Mouse (Mus musculus): ENCODE data around the gene Rasa4. TPM values are rescaled to one million over a fixed set of nuclear protein-coding genes. Genes with fewer than 3 reads are reported as not detected.
"Not testable (repeated sequence)": the region's sequence is repeated elsewhere in the genome, so short reads cannot be mapped to it uniquely, and the experiment has no call there.

The Rasa4 gene
- total and polyA plus RNA-seq, 3 experiments = 3.8 to 8.1 (median 4.7) TPM

GRCm38 (mm10) chr5:136041260-136041659 is 42.5 kb upstream of the Rasa4 start:
- Histone ChIP-seq H3K27ac (no peak overlapping the region), H3K79me2 (replicated peaks; ENCODE audit: control insufficient read depth, insufficient read depth, low read length) (no peaks in the 10 kb centered on the region), H3K4me3 (no peak overlapping the region), H3K4me1 (ENCODE audit: control insufficient read depth, insufficient read depth, low read length) (no peaks in the 10 kb centered on the region), H3K36me3 (ENCODE audit: control insufficient read depth, insufficient read depth, low read length) (no peaks in the 10 kb centered on the region), H3K27me3 (ENCODE audit: control insufficient read depth, insufficient read depth, low read length) (no peaks in the 10 kb centered on the region), H3K9ac (ENCODE audit: low read depth, low read length) (no peak overlapping the region)
- no peak for DNase-seq
- no peak for TF ChIP-seq EP300 (IDR thresholded peaks at IDR 0.05; ENCODE audit: insufficient read depth, low read depth, low read length)
- no peak for TF ChIP-seq CTCF (IDR thresholded peaks at IDR 0.05)
- no peak for TF ChIP-seq POLR2A (IDR thresholded peaks at IDR 0.05; ENCODE audit: insufficient read depth, low read depth, low read length)
- WGBS = 45% methylated on average over 2 of the region's 2 CpGs
- intact Hi-C loops (cut with DNase I) = no loop called here

- H3K4me3 ChIP-seq = no peak overlapping the region
- no peak for TF ChIP-seq POLR2A (IDR thresholded peaks at IDR 0.05; ENCODE audit: insufficient read depth, low read depth, low read length)
- no peak for TF ChIP-seq CTCF (IDR thresholded peaks at IDR 0.05)
- no peak for TF ChIP-seq EP300 (IDR thresholded peaks at IDR 0.05; ENCODE audit: insufficient read depth, low read depth, low read length)
- H3K9ac ChIP-seq (ENCODE audit: low read depth, low read length) = no peak overlapping the region
- no peak overlapping the region for H3K27ac ChIP-seq
- intact Hi-C loops (cut with DNase I) = no loop called here
- H3K27me3 ChIP-seq (ENCODE audit: control insufficient read depth, insufficient read depth, low read length) = no peaks in the 10 kb centered on the region
- DNase-seq = no peak
- no peaks in the 10 kb centered on the region for H3K4me1 ChIP-seq (ENCODE audit: control insufficient read depth, insufficient read depth, low read length)
- WGBS = 90% methylated on average over 8 of the region's 8 CpGs
- H3K79me2 ChIP-seq (replicated peaks; ENCODE audit: control insufficient read depth, insufficient read depth, low read length) = no peaks in the 10 kb centered on the region
- H3K36me3 ChIP-seq (ENCODE audit: control insufficient read depth, insufficient read depth, low read length) = no peaks in the 10 kb centered on the region
Observed at GRCm38 (mm10) chr5:136041666-136042065, 42.0 kb upstream of the Rasa4 start.

- H3K36me3 ChIP-seq (ENCODE audit: control insufficient read depth, insufficient read depth, low read length) = no peaks in the 10 kb centered on the region
- no peak overlapping the region for H3K27ac ChIP-seq
- no peak for TF ChIP-seq EP300 (IDR thresholded peaks at IDR 0.05; ENCODE audit: insufficient read depth, low read depth, low read length)
- no peak for TF ChIP-seq POLR2A (IDR thresholded peaks at IDR 0.05; ENCODE audit: insufficient read depth, low read depth, low read length)
- TF ChIP-seq CTCF (IDR thresholded peaks at IDR 0.05) = peak; percentile 51
- 68% methylated on average over 13 of the region's 13 CpGs for WGBS
- no peak overlapping the region for H3K9ac ChIP-seq (ENCODE audit: low read depth, low read length)
- no peak overlapping the region for H3K4me3 ChIP-seq
- H3K27me3 ChIP-seq (ENCODE audit: control insufficient read depth, insufficient read depth, low read length) = no peaks in the 10 kb centered on the region
- no peaks in the 10 kb centered on the region for H3K4me1 ChIP-seq (ENCODE audit: control insufficient read depth, insufficient read depth, low read length)
- intact Hi-C loops (cut with DNase I) = loop anchor here (5.0 kb wide), 3 partner anchors 42 to 143 kb away; no protein-coding TSS in a partner anchor
- H3K79me2 ChIP-seq (replicated peaks; ENCODE audit: control insufficient read depth, insufficient read depth, low read length) = no peaks in the 10 kb centered on the region
- no peak for DNase-seq
Observed at GRCm38 (mm10) chr5:136044865-136045264, 38.9 kb upstream of the Rasa4 start.

- Histone ChIP-seq H3K9ac (ENCODE audit: low read depth, low read length) (no peak overlapping the region), H3K36me3 (ENCODE audit: control insufficient read depth, insufficient read depth, low read length) (no peaks in the 10 kb centered on the region), H3K27me3 (ENCODE audit: control insufficient read depth, insufficient read depth, low read length) (no peaks in the 10 kb centered on the region), H3K79me2 (replicated peaks; ENCODE audit: control insufficient read depth, insufficient read depth, low read length) (no peaks in the 10 kb centered on the region), H3K4me1 (ENCODE audit: control insufficient read depth, insufficient read depth, low read length) (no peaks in the 10 kb centered on the region), H3K27ac (no peak overlapping the region), H3K4me3 (no peak overlapping the region)
- 36% methylated on average over 9 of the region's 9 CpGs for WGBS
- intact Hi-C loops (cut with DNase I) = loop anchor here (5.0 kb wide), 3 partner anchors 42 to 143 kb away; no protein-coding TSS in a partner anchor
- no peak for DNase-seq
- no peak for TF ChIP-seq EP300 (IDR thresholded peaks at IDR 0.05; ENCODE audit: insufficient read depth, low read depth, low read length)
- peak; percentile 10; the same call in 1 of the 2 replicates for TF ChIP-seq CTCF (IDR thresholded peaks at IDR 0.05)
Observed at GRCm38 (mm10) chr5:136045408-136045807, 38.3 kb upstream of the Rasa4 start.

- TF ChIP-seq POLR2A (IDR thresholded peaks at IDR 0.05; ENCODE audit: insufficient read depth, low read depth, low read length) (no peak), CTCF (IDR thresholded peaks at IDR 0.05) (peak; percentile 81), EP300 (IDR thresholded peaks at IDR 0.05; ENCODE audit: insufficient read depth, low read depth, low read length) (peak; percentile 50; the same call in 1 of the 2 replicates)
- H3K27ac ChIP-seq = no peak overlapping the region
- no peaks in the 10 kb centered on the region for H3K27me3 ChIP-seq (ENCODE audit: control insufficient read depth, insufficient read depth, low read length)
- no peak overlapping the region for H3K9ac ChIP-seq (ENCODE audit: low read depth, low read length)
- no peaks in the 10 kb centered on the region for H3K79me2 ChIP-seq (replicated peaks; ENCODE audit: control insufficient read depth, insufficient read depth, low read length)
- H3K36me3 ChIP-seq (ENCODE audit: control insufficient read depth, insufficient read depth, low read length) = no peaks in the 10 kb centered on the region
- intact Hi-C loops (cut with DNase I) = loop anchor here (1.0 to 5.0 kb wide), 5 partner anchors 15 to 144 kb away; no protein-coding TSS in a partner anchor
- no peak overlapping the region for H3K4me3 ChIP-seq
- H3K4me1 ChIP-seq (ENCODE audit: control insufficient read depth, insufficient read depth, low read length) = no peaks in the 10 kb centered on the region
- WGBS = 2% methylated on average over 10 of the region's 10 CpGs
- DNase-seq = peak; percentile 72 to 88
Observed at GRCm38 (mm10) chr5:136045987-136046386, 37.7 kb upstream of the Rasa4 start.

- not testable (repeated sequence) for H3K4me1 ChIP-seq (ENCODE audit: control insufficient read depth, insufficient read depth, low read length); H3K27ac ChIP-seq; H3K4me3 ChIP-seq; H3K36me3 ChIP-seq (ENCODE audit: control insufficient read depth, insufficient read depth, low read length); H3K9ac ChIP-seq (ENCODE audit: low read depth, low read length); H3K27me3 ChIP-seq (ENCODE audit: control insufficient read depth, insufficient read depth, low read length); H3K79me2 ChIP-seq (replicated peaks; ENCODE audit: control insufficient read depth, insufficient read depth, low read length); DNase-seq
- intact Hi-C loops (cut with DNase I) = loop anchor here (5.0 kb wide), 3 partner anchors 39 to 146 kb away; no protein-coding TSS in a partner anchor
Observed at GRCm38 (mm10) chr5:136048541-136048940, 35.2 kb upstream of the Rasa4 start.

Measured in heart, adult 2 months (tissue).